Mouse (Mus musculus): ENCODE results near the gene Chst1.

GRCm38 (mm10) chr2:92662534-92663068 is 63.1 kb downstream of the Chst1 start:
- TF ChIP-seq CTCF (conservative IDR thresholded peaks at IDR 0.05; ENCODE audit: low read length) (no peak), POU5F1 (IDR thresholded peaks at IDR 0.05; ENCODE audit: borderline replicate concordance, low read length) (no peak)

Data from E14TG2a.4 (cell line).